Mouse (Mus musculus) lung, postnatal 4 days (tissue): ENCODE measurements around the gene Exoc8.

ENCODE experiments used
- DNase-seq, 2 experiments: peaks; one replicate each; pipeline ENCODE4 v3.0.0; 2021

The Exoc8 gene

DNA sequence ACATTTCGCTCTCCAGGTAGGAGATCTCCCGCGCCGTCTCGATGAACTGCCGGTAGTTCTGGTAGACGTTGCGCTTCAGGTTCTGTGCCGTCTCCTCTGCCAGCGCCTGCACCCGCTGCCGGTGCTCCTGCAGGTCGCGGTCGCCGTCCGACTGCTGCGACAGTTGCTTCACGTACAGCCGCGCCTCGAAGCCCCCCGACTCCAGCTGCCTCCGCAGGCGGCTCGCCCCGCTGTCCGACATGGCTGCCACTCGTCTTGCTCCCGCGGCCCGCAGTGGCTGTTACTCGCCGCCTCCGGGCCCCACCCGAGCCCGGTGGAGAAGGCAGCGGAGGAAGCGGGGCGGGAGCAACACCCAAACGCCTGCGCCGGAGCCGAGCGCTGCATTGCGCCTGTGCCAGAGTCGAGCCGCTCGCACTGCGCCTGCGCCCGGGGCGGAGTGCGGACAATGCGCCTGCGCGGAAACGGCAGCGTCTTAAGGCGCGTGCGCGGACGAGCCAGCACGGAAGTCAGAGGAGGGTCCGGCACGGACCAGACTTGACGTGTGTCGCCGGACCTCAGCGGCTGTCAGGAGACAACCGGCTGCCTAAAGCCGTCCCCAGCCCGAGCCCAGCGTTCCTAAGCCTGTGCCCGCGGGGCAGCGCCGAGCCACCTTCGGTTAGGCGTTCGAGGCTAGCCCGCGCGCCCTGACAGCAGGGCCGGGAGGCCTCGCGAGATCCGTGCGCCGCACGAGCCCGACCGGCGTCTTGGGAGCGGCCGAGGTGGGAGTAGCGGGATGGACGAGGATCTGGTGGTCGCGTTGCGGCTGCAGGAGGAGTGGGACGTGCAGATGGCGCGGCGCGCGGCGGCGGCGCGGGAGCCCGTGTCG is at the start of gene Exoc8, which contains the start of gene Sprtn:
Exoc8 (minus strand) TSS at position 320 of the 865 bp plus-strand sequence.
Sprtn (plus strand) TSS at position 501 of the 865 bp plus-strand sequence.
- DNase-seq = peak; percentile 98 to 99

DNA sequence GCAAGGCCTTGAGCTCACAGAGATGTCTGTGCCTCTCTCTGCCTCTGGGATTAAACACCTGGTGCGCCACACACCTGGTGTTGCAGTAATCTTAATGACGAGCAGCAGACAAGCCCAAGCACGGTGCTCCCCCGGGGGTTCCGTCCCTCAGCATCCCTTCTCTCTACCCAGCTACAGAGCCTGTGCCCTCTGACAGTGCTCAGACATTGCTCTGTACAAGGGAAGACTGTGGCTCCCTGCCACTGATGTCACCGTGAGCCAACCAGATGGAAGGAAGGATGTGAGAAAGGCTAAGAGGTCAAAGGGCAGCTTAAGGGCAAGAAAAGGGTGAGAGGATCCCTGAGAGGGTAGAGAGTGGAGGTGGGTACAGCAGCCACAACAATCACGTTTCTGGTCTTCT is 46.9 kb upstream of the Exoc8 start:
- no peak for DNase-seq

DNA sequence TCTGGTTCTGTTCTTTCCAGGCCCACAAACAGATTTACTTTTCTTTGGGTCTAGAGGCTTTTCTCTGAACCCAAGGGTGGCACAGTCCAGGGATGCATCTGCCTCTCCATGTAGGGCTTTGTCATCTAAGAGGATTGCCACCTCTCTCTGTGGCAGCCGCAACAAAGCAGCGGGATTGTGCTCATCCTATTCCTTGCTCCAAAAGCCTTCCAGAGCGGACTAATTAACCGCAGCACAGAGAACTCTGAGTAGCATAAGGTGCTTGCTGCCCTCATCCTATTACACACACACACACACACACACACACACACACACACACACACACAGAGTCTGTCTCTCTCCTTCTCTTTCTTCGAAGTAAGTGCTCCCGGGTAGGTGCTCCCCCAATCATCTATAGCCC is 46.3 kb upstream of the Exoc8 start:
- no peak for DNase-seq

DNA sequence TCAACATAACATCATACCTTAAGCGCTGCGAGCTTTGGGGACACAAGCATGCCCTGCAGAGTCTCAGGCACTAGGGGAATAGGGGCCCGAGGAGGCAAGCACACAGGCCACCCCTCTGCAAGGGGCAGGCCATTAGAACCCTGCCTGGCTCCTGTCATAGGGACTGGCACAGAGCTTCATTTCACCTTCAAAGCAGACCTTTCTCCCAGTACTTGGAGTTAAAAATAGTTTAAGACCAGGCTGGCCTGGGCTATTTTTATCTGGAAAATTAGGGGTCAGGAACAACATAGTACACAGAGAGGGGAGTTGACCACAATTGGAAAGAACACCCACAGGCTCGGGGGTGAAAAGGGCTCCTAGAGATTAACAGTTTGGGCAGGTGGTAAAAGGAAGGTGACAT is 39.8 kb upstream of the Exoc8 start:
- no peak for DNase-seq

DNA sequence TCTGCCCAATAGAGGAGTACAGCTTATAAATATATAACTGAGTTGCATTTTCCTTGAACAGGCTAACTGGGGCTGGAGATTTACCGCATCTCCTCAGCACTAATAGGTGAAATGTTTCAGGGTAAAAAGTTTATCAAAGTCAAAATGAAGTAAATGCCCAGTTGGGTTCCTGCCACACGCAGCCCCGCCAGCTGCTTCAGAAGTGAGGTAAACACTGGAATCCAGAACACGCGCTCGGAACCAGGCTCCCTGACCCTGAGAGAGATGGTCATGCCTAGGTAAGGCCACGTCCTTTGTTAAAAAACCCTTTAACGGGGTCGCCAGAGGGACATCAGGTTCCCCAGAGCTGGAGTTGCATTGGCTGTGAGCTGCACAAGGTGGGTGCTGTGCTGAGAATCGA is 39.2 kb upstream of the Exoc8 start:
- DNase-seq = no peak

DNA sequence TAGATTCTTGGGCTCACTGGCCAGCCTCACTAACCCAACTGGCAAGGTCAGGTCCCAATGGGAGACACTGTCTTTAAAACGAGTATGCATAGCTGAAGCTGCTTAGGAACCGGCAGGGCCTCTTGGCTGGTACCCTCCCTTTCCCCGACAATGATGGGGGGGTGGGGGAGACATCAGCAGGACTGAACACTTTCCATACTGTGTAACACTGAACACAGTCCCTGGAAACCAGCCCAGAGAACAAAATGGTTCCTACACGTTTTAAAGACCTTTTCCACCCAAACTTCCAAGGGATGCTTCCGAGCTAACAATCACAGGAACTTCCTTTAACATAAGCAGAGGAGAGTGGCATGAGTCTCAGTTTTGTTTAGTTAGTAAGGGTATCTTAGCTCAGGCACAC is 37.6 kb upstream of the Exoc8 start:
- DNase-seq = peak in 1 of 2 experiments; percentile 31

DNA sequence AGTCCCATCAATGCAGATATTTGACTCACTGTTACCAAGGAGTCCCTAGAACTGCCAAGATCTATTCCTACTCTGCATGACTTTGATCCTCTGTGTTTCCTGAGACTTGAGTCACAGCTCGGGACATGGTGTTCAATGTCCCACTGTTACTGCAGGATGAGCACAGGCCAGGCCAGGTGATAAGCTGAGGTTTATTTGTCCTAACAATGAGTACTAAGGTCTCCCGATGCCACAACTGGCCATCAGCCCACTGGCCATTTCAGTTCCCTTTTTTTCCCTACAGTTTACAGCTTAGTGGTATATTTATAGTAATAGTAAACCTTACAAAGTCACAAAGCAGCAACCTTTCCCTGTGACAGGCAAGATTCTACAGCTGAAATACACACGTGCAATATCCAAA is 34.9 kb upstream of the Exoc8 start:
- DNase-seq = no peak

DNA sequence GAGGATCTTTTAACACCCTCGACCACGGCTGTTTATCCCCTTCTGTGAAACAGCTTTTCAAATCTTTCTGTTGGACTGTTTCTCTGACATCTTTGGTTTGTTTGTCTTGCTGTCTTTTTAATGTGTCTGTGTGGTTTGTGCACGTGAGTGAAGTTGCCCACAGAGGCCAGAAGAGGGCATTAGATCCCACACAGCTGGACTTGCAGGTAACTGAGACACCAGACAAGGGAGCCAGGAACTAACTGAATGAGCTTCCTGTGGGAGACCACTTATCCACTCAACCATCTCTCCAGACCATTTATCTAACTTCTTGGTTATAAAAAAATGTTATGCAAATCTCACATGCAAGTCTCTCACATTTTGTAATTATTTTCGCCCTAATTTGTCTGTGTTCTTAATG is 33.1 kb upstream of the Exoc8 start:
- DNase-seq = no peak

DNA sequence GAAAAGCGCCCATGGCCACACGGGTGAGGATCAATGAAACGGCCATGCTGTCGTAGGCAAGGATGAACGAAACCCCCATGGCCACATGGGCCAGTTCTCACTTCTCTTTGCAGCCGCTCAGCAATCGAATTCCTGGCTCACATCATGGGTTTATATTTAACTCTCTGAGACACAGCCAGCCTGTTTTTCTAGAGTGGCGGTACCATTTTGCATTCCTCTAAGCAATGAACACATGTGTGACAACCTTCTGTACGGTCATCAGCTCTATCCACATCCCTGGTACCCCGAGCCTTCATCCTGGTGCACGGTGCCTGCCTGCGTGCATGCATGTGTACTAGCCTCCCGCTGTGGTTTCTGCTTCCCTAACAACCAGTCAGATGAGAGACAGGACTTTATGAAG is 32.6 kb upstream of the Exoc8 start:
- no peak for DNase-seq

DNA sequence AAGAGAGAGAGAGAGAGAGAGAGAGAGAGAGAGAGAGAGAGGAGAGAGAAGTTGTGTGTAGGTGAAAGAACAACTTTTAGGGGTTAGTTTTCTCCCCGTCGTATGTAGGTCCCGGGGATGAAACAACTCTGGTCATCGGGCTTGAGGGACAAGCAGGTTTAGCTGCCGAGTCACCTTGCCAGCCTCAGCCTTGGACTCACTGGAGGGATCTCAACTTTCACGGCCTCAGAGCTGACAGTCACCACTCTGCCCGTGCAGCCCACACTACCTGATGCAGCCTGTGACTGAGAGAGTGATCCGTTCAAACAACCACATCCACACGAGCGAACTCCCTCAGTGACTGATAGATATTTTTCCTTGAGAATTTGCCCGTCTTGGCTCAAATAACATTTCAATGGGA is 31.5 kb upstream of the Exoc8 start:
- DNase-seq = no peak

DNA sequence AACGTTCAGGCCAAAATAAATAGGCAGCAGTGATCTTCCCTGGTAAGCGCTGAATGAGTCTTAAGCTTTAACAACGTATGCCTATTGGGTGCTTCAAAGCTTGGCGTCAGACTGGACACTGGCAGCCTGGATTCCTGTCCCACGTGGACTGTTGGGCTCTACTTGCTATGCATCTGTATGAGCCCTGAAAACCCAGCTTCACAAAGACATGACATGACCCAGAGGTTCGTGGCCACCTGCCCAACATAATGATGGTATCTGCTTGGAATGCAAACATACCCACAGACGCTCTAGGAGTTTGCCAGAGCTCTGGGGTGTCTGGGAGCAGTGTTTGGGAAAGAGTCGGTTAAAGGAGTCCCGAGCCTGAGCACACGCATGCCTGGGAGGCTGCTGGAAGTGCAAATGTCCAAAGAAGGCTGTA is 28.9 kb upstream of the Exoc8 start:
- DNase-seq = peak; percentile 73 to 87

DNA sequence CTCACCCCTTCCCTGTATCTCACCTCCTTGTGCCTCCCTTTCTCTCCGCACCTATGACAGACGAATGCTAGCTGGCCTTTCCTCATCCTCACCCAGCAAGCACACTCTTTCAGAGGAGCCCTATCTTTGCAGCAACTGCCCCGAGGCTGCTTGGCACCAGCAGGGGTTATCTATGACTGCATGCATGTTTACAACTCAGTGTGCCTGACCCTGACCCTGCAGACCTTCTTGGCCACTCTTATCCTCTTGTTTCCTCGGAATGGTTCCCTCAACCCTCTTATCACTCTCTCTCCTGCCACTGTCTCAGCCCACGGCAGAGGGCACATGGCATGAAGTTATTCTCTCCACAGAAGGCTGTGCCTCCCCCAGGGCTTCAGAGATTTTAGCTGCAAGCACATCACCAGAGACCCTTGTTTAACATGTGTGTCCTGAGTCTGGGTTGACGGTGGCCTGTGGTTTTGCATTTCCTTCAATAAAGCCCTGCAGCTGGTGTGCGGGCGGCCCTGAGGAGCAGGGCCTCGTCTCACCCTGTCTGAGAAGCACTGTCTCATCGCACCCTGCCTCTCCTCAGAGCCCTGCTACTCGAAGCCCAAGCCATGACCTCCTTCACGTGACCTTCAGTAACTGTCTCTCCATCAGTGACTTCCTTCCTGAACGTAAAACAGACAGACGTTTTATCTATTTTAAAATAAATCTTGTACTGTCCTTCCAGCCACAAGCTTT is 28.2 kb upstream of the Exoc8 start:
- no peak for DNase-seq

DNA sequence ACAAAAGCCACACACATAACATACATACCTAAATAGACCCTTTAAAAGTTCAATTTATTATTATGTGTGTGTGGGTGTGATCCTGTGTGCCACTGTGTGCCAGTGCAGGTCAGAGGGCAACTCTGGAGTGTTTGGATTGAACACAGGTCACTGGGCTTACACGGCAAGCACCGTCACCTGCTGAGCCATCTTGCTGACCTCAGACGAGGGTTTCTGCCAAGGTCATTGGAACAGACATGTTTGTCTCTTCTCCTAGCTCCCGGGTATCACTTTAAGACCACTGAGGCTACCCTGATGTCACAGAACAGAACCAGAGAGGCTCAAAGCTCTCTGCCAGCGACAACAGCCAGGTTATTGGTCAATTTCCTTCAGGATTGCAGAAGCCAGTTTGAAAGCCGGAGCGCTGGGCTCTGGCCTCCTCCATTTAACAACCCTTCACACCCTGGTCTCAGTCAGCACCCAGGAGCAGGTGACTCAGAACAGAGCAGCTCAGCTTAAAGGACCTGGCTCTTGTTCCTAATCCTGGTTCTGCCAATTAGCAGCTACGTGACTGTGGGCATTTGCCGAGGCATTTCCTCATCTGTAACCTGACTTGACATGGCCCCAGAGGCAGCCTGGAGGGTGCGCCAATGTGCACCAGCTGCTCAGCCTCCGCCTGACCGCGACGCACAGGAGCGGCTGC is 26.6 kb upstream of the Exoc8 start:
- DNase-seq = no peak

DNA sequence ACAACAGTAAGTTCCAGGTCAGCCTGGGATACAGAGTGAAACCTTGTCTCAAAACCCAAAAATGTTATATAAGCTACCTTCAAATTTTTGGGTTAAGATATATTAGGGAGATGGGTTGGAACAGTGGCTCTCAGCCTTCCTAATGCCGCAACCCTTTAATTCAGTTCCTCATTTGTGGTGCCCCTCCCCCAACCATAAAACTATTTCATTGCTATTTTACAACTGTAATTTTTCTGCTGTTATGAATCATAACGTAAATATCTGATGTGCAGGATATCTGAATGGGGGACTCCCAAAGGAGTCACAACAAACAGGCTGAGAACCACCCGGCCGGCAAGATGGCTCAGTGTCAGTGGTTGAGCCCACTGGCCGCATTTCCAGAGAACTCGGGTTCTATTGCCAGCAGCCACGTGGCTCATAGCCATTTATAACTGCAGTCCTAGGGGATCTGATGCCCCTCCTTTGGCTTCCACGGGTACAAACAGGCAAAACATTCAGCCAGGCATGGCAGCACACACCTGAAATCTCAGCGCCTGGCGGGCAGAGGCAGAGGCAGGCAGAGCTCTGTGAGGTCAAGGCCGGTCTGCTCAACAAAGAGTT is 25.1 kb upstream of the Exoc8 start:
- no peak for DNase-seq

DNA sequence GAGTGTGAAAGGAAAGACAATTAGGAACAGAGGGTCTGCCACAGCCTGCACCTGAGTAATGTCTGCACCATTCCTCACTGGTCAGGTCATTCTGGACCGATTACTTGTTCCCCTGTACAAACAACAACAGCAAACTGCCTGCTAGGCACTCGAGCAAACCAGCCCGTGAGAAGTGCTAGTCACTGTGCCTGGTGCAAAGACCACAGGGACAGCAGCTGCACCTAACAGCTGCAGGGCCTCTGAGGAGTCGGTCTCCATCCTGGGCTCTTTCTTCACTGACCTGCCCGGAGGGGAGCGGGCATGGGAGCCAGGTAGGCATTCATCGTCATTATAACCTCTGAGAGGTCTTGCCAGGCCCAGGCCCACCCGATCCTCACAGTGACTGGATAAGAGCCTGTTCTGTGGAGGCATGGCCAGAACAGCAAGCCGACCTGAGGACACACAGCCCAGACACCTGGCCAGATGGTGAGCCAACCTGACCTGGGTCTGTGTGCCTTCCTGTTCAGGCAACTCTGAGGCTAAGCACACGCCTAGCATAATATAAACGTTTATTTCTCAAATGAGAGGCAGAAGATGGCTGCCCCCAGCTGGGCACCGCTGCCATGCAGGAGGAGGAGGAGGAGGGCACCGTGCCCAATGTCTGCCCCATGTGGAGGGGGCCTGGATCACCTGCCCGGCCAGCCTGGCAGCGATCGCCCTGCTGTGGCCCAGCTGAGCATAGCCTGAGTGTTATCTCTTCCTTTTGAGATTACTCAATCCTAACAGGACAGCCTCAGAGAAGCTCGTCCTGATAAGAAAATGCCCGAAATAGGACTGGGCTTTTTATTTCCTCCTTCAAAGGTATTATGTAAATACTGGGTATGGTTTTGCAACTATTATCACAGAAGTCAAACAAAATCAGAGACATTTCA is 24.1 kb upstream of the Exoc8 start:
- peak; percentile 34 to 50 for DNase-seq

DNA sequence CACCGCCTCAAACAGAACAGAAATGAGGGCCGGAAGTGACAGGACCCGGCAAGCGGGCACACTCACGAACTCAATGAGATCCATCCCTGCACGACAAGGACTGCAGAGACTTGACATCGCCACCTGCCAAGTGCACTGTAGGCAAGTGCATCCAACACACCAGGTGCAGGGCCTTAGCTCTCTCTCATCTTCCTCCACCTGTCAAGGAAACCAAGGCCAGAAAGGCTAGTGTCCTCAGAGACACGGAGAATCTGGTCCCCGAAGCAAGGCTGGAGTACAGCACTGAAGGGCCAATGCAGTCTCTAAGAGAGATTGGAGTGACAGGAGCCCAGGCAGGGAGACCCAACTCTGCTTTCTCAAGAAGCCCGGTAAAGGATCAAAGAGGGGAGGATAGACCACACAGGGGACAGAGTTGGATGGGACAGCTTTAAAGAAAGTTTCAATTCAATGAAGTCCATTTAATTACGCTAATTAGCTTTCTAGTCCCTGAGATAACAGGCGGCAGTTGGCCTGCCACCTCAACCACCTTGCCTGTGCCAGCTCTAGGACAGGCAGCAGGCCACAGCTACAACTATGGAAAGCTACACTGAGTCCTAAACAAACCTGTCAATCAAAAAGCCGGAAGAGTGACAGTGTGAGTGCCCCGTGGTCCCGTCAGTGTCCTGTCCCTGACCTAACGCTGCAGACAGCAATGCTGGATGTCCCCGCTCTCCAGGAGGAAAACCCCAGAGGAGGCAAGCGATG is 20.4 kb upstream of the Exoc8 start:
- no peak for DNase-seq

DNA sequence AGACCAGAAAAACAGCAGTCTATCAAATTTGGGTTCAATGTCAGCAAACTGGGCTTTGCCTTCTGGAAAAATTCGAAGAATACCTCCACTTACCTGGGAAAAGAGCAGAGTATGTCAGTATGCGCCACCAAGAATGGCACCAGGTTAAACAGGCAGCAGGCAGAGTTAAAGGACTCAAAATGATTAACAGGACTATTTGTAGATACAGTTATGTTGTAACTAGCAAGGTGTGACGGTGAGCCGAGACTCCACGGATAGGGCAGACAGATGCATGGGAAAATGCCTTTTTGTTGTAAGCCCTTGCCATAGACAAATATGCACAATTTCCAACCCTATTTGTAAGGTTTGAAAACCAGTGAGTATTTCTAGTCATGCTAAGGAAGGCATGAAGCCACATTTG is 16.6 kb upstream of the Exoc8 start:
- DNase-seq = no peak

DNA sequence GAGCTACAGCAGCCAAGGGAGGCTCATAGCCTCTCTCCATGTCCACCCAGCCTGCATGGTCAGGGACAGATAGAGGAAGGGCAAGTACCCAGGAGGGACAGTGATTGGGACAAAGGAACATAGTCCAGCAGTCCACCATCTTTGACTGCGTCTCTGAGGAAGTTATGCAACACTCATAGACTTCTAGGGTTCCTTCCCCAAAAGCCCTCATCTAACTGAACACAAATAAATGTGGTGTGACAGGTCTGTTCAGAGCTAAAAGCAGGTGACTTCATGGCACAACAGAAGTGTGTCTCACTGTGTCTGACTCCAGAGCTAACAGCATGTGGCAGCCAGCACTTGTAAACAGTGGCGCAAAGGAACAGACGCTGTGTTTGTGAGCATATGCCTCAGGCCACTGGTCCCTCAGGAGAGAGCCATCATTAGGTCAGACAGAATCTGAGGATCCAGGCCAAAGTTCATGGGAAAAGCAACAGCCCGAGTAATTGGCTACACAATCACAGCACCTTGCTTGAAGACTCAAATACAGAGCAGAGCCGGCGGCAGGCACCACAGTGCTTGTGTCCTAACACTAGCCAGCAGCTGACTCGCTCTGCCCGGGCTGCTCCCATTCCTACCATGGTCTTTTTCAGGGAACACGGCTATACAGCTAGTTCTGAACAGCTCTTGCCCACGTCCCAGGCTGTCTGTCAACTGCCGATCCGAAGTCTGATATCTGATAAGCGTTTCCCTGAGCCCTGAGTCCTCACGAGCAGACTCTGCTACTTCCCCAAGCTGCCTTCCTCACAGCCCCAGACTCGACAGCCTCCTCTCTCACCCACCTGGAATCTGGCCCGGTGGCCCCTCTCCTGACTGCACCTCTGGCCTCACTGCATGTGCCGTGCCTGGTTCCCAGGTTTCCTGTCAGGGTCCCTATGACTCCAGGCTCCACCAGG is 14.7 kb upstream of the Exoc8 start:
- no peak for DNase-seq

DNA sequence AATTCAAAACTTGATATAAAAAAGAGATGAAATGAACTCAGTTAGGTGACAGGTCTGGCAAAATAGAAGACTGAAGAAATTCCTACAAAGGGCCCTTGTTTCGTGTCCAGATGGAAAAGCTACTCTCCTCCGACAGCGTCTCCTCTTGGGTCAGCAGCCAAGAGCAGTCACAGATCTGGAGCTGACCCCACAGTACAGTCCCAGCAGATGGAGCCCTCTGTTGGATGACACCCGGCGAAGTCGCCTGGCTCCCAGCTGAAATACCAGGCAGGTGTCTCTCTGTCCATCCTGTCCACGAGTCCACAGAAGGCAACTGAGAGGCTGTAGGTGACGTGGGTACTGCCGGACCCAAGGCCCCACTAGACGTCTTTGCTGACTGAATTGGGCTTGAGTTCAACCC is 12.8 kb upstream of the Exoc8 start:
- no peak for DNase-seq

DNA sequence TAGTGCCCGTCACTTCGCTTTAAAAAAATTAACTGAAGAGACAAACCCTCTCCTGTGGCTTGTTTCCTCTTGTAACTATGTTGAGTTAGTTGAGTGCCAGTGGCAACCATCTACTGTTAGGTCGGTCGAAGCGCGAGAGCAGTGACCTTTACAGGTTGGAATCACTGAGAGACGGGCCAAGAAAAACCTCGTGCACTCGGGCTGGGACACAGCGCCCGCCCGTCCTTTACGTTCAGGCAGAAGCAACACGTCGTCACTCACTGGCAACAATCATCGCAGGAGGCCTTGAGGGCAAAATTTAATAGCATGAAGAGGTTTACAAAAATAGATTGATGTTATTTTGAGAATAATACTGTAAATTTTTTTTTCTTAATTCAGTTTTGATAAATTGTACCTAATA is 12.4 kb upstream of the Exoc8 start:
- no peak for DNase-seq
